Mouse (Mus musculus) neural tube, embryonic 13.5 days (tissue): ENCODE results near the gene Slc34a3. TPM values are rescaled to one million over a fixed set of nuclear protein-coding genes. Genes with fewer than 3 reads are reported as not detected.

Experiments
- ATAC-seq: fragments of 200-750 bp; cut with Nextera tagmentation; 2 replicates; pipeline ENCODE4 v1.8.0; 2017; ENCODE audit warnings: low read depth, mild to moderate bottlenecking, moderate TSS enrichment, moderate library complexity
- H3K27ac ChIP-seq: fragments of 300-500 bp; sonication (generic); replicated peaks from 2 replicates; pipeline ENCODE4 v1.5.1; 2015; ENCODE audit warnings: moderate library complexity, mild to moderate bottlenecking, inconsistent platforms
- H3K27me3 ChIP-seq: fragments of 300-500 bp; sonication (generic); 2 replicates; pipeline ENCODE4 v1.6.1; 2015; ENCODE audit warnings: mild to moderate bottlenecking, inconsistent platforms
- H3K36me3 ChIP-seq: fragments of 300-500 bp; sonication (generic); 2 replicates; pipeline ENCODE4 v1.6.1; 2015; ENCODE audit warnings: mild to moderate bottlenecking, inconsistent platforms
- H3K4me1 ChIP-seq: fragments of 300-500 bp; sonication (generic); replicated peaks from 2 replicates; pipeline ENCODE4 v1.6.1; 2015; ENCODE audit warnings: inconsistent platforms
- H3K4me2 ChIP-seq: fragments of 300-500 bp; sonication (generic); 2 replicates; pipeline ENCODE4 v1.6.1; 2015; ENCODE audit warnings: inconsistent platforms, mild to moderate bottlenecking, moderate library complexity
- H3K4me3 ChIP-seq: fragments of 300-500 bp; sonication (generic); 2 replicates; pipeline ENCODE4 v1.5.1; 2015; ENCODE audit warnings: mild to moderate bottlenecking, inconsistent platforms
- H3K9ac ChIP-seq: fragments of 300-500 bp; sonication (generic); 2 replicates; pipeline ENCODE4 v1.6.1; 2015; ENCODE audit warnings: moderate library complexity, mild to moderate bottlenecking, inconsistent platforms
- H3K9me3 ChIP-seq: fragments of 300-500 bp; sonication (generic); 2 replicates; pipeline ENCODE4 v1.6.1; 2016; ENCODE audit warnings: inconsistent platforms
- WGBS: fragments of 180-500 bp; shearing (Covaris S2); methylation state at CpG from one replicate; pipeline ENCODE4 v1.1.7; 2015; 5-methylcytosine and 5-hydroxymethylcytosine counted together
- polyA plus RNA-seq: library from polyadenylated mRNA; unstranded; fragments of >200 nt; fragmentation: Nextera tagmentation; extraction: Ambion mirVana; gene quantifications from 2 replicates; pipeline ENCODE4 v1.2.1, GENCODE M21; 2015

The Slc34a3 gene
- not detected in 2 replicates for polyA plus RNA-seq

DNA sequence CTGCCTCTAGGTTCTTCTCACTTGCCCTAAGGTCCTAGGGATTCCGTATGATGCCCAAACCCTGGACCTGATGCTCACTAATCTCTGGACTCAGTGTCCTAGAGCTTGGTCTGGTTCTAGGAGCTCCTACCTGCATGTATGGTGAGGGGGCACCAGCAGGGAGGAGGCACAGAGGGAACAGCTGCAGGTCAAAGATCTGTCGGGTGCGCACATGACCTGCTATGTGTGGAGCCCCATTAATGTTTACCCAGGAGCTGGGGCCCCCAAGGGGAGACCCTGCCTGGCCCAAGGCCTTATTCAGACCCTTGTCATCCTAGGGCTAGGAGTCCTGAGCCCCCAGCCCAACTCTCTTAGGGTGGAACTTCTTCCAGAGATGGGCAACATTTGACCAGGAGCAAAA lies at the start of gene Slc34a3:
Slc34a3 (minus strand) TSS at position 315 of the 400 bp plus-strand sequence.
- Histone ChIP-seq H3K36me3 (no peaks in the 10 kb centered on the region), H3K4me2 (no peak within 1 kb of the TSS), H3K27me3 (no peaks in the 10 kb centered on the region; the same call in 1 of the 2 replicates), H3K4me1 (peaks cover 1% of the 10 kb centered on the region), H3K4me3 (no peak within 1 kb of the TSS), H3K9me3 (no peaks in the 10 kb centered on the region), H3K9ac (no peak within 1 kb of the TSS), H3K27ac (no peak within 1 kb of the TSS)
- ATAC-seq: no peak
- WGBS: 79% methylated on average over 3 of the region's 3 CpGs

DNA sequence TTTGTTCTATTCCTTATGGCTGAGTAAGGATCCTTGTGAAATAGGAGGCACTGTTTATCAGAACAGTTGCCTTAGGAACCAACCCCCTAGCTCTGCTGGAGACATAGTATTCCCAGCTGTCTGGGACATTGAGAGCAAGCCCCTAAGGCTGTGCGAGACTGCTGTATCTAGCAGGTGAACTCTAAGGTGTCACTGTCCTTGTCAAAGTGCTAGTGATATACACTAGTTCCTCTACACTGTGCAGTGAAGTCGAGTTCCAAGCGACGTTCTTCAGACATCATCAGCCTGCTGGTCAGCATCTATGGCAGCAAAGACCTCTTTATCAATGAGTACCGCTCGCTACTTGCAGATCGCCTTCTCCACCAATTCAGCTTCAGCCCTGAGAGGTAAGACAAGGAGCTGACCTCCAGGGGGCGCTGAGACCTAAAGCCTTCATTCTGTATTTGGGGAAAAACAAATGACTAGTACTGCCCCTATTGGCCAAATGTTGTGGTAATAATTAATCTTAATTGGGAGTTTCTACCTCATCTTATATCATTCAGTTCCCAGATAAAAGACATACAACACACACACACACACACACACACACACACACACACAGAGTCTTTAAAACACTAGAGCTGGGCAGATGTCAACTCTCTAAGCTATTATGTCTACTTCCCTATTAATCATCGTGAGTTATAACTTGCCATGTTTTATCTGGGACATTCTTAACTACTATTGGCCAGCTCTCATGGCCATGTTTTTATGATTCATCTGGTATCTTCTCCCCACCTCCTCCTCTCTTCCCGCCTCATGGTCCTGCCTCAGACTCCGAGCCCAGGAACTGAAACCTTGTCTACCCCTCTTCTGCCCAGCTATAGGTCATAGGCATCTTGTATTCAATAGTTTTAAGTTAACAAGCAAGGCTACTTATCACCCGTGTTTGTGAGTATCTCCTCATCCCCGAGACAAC lies 45.0 kb upstream of the Slc34a3 start:
- Histone ChIP-seq H3K9me3 (no peaks in the 10 kb centered on the region), H3K9ac (no peak overlapping the region), H3K4me3 (no peak overlapping the region), H3K4me1 (peaks cover 9% of the 10 kb centered on the region), H3K27me3 (no peaks in the 10 kb centered on the region), H3K27ac (no peak overlapping the region), H3K36me3 (peaks cover 97% of the 10 kb centered on the region), H3K4me2 (no peak overlapping the region)
- ATAC-seq: 0 out of 2 replicates have a peak, but pooled peaks have one; percentile 34
- WGBS: 63% methylated on average over 13 of the region's 13 CpGs

DNA sequence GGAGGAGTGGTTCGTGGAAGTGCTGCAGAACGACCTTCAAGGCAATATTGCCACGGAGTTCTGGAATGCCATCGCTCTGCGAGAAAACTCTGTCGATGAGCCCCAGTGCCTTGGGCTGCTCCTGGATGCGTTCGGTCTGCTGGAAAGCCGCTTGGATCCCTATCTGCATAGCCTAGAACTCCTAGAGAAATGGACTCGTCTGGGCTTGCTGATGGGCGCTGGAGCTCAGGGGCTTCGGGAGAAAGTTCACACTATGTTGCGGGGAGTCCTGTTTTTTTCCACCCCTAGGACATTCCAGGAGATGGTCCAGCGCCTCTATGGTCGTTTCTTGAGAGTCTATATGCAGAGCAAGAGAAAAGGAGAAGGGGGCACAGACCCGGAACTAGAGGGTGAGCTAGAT lies 38.8 kb upstream of the Slc34a3 start:
- Histone ChIP-seq H3K4me1 (peaks cover 46% of the 10 kb centered on the region), H3K36me3 (peaks cover 82% of the 10 kb centered on the region), H3K4me2 (peak overlapping the region; percentile 94), H3K9ac (peak overlapping the region; percentile 94), H3K9me3 (no peaks in the 10 kb centered on the region), H3K27ac (peak overlapping the region; percentile 84; the same call in 1 of the 2 replicates), H3K27me3 (no peaks in the 10 kb centered on the region), H3K4me3 (peak overlapping the region; percentile 94)
- ATAC-seq: no peak
- WGBS: 37% methylated on average over 16 of the region's 16 CpGs

- peak; percentile 77 for ATAC-seq
- no peaks in the 10 kb centered on the region for H3K9me3 ChIP-seq
- H3K4me1 ChIP-seq: peaks cover 51% of the 10 kb centered on the region
- H3K27ac ChIP-seq: peak overlapping the region; percentile 84
- H3K36me3 ChIP-seq: peaks cover 77% of the 10 kb centered on the region
- H3K9ac ChIP-seq: peak overlapping the region; percentile 94
- peak overlapping the region; percentile 94 for H3K4me2 ChIP-seq
- no peaks in the 10 kb centered on the region for H3K27me3 ChIP-seq
- peak overlapping the region; percentile 94 for H3K4me3 ChIP-seq
- WGBS: 2% methylated on average over 24 of the region's 29 CpGs
Observed at GRCm38 (mm10) chr2:25272515-25272914, 38.4 kb upstream of the Slc34a3 start.

GRCm38 (mm10) chr2:25271827-25272511 lies 37.8 kb upstream of the Slc34a3 start, which contains the start of the genes Ssna1 and Anapc2:
Gene Ssna1 (minus strand): TSS chr2:25272438.
Gene Anapc2 (plus strand): TSS chr2:25272478.
- peaks cover 56% of the 10 kb centered on the region for H3K4me1 ChIP-seq
- peak within 1 kb of the TSS; percentile 94 for H3K4me2 ChIP-seq
- H3K4me3 ChIP-seq: peak within 1 kb of the TSS; percentile 94
- peak; percentile 94 for ATAC-seq
- under 1% methylated on average over 55 of the region's 55 CpGs for WGBS
- no peaks in the 10 kb centered on the region for H3K27me3 ChIP-seq
- H3K27ac ChIP-seq: peak within 1 kb of the TSS; percentile 84
- peaks cover 71% of the 10 kb centered on the region for H3K36me3 ChIP-seq
- no peaks in the 10 kb centered on the region for H3K9me3 ChIP-seq
- H3K9ac ChIP-seq: peak within 1 kb of the TSS; percentile 94

DNA sequence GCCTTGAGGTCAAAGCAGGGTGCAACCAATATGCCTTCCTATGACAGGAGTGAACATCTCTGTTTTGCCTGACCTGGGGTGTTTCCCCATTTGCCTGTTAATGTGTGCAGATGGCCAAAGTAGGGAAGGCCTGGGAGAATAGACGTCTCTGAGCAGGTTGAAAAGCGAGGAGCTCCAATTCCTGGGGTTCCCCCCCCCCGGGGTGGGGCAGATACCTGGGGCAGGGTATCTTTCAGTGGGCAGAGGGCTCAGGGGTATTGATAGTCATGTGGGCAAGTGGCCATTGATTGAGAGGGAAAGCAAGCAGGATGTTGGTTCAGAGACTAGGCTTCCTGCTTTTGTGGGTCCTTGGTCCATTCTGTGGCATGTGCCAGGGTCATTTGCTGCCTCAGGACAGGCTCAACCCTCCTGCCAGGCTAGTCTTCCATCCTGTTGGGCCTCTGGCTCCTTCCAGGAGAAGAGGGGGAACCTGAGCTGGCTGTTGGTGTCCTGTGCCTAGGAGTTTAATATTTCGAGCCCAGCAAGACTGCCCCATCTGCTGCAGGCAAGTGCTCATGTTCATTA lies 33.7 kb upstream of the Slc34a3 start:
- H3K9ac ChIP-seq: 0 out of 2 replicates have a peak overlapping the region, but pooled peaks have one; percentile 69
- 79% methylated on average over 4 of the region's 4 CpGs for WGBS
- no peak for ATAC-seq
- peak overlapping the region; percentile 83 for H3K27ac ChIP-seq
- H3K4me2 ChIP-seq: peak overlapping the region; percentile 94
- peaks cover 34% of the 10 kb centered on the region for H3K36me3 ChIP-seq
- H3K9me3 ChIP-seq: no peaks in the 10 kb centered on the region
- peaks cover 13% of the 10 kb centered on the region for H3K27me3 ChIP-seq
- H3K4me1 ChIP-seq: peaks cover 73% of the 10 kb centered on the region
- H3K4me3 ChIP-seq: no peak overlapping the region

- Histone ChIP-seq H3K9ac (peak overlapping the region; percentile 69), H3K4me3 (peak overlapping the region; percentile 4; the same call in 1 of the 2 replicates), H3K27ac (peak overlapping the region; percentile 83), H3K36me3 (peaks cover 34% of the 10 kb centered on the region), H3K9me3 (no peaks in the 10 kb centered on the region), H3K4me2 (peak overlapping the region; percentile 94), H3K4me1 (peaks cover 72% of the 10 kb centered on the region), H3K27me3 (peaks cover 13% of the 10 kb centered on the region)
- ATAC-seq: no peak
Observed at GRCm38 (mm10) chr2:25267241-25267640, 33.1 kb upstream of the Slc34a3 start.

DNA sequence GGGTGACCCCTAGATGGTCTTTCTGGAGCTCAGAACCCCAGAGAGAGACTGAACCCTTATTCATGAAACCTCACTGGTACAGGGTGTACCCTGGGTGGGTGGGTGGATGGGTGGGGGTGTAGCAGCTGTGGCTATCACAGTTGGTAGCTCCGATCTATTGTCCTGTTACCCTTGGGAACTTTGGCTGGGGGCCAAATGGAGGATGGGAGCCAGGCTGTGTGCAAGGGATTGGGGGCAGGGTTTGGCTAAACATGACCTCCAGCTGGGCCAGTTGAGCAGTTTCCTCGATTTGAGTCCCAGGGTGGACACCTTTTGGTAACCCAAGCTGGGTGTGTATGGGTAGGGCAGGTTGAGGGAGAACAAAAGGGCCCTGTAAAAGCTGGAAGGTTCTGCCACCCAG lies 32.6 kb upstream of the Slc34a3 start:
- no peaks in the 10 kb centered on the region for H3K9me3 ChIP-seq
- H3K4me2 ChIP-seq: peak overlapping the region; percentile 94
- no peak for ATAC-seq
- H3K4me3 ChIP-seq: peak overlapping the region; percentile 81
- H3K27me3 ChIP-seq: peaks cover 13% of the 10 kb centered on the region
- H3K4me1 ChIP-seq: peaks cover 75% of the 10 kb centered on the region
- peaks cover 34% of the 10 kb centered on the region for H3K36me3 ChIP-seq
- H3K9ac ChIP-seq: peak overlapping the region; percentile 69
- peak overlapping the region; percentile 83 for H3K27ac ChIP-seq
- WGBS: 26% methylated on average over 2 of the region's 2 CpGs

GRCm38 (mm10) chr2:25265897-25266656 lies 31.9 kb upstream of the Slc34a3 start:
- peak overlapping the region; percentile 83 for H3K27ac ChIP-seq
- WGBS: 58% methylated on average over 6 of the region's 6 CpGs
- peaks cover 69% of the 10 kb centered on the region for H3K4me1 ChIP-seq
- no peaks in the 10 kb centered on the region for H3K9me3 ChIP-seq
- peaks cover 31% of the 10 kb centered on the region for H3K36me3 ChIP-seq
- no peak for ATAC-seq
- H3K9ac ChIP-seq: peak overlapping the region; percentile 69
- H3K4me2 ChIP-seq: peak overlapping the region; percentile 94
- H3K27me3 ChIP-seq: peaks cover 13% of the 10 kb centered on the region
- H3K4me3 ChIP-seq: peak overlapping the region; percentile 81

DNA sequence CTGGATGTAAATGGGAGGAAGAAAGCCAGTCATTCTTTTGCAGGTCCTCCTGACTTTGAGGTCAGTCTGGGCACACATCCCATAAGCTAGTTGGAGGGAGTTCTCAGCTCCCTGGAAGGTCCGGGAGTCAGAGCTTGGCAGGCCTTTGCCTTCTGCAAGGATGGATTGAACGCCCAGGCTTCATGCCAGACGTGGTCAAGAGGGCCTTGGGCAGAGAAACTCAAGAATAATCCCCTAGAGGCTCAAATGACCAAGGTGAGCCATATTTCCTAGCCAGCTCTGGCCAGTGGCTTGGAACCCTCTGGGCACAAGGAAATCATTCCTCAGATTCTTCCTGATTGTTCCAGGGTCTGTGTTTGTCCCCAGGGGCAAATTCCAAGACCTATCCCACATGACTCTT lies 30.7 kb upstream of the Slc34a3 start:
- peaks cover 59% of the 10 kb centered on the region for H3K4me1 ChIP-seq
- no peaks in the 10 kb centered on the region for H3K9me3 ChIP-seq
- H3K9ac ChIP-seq: peak overlapping the region; percentile 81
- 76% methylated on average over 3 of the region's 3 CpGs for WGBS
- H3K27me3 ChIP-seq: peaks cover 13% of the 10 kb centered on the region
- no peak overlapping the region for H3K27ac ChIP-seq
- H3K4me2 ChIP-seq: peak overlapping the region; percentile 94
- H3K36me3 ChIP-seq: peaks cover 18% of the 10 kb centered on the region
- H3K4me3 ChIP-seq: peak overlapping the region; percentile 81
- no peak for ATAC-seq

GRCm38 (mm10) chr2:25264286-25264660 lies 30.1 kb upstream of the Slc34a3 start:
- WGBS: 70% methylated on average over 5 of the region's 5 CpGs
- Histone ChIP-seq H3K9ac (peak overlapping the region; percentile 81), H3K4me1 (peaks cover 59% of the 10 kb centered on the region), H3K27ac (no peak overlapping the region), H3K4me3 (peak overlapping the region; percentile 81), H3K36me3 (peaks cover 13% of the 10 kb centered on the region), H3K27me3 (peaks cover 13% of the 10 kb centered on the region), H3K4me2 (peak overlapping the region; percentile 94), H3K9me3 (no peaks in the 10 kb centered on the region)
- ATAC-seq: no peak
